Mouse (Mus musculus) spleen, adult 2 months (tissue): ENCODE data around the gene Tcf7l2.

Experiments
- CTCF ChIP-seq: fragments of 200-500 bp; IDR thresholded peaks from 2 replicates; pipeline ENCODE4 v1.5.1; 2011; ENCODE audit warnings: mild to moderate bottlenecking, inconsistent platforms; ENCODE audit not compliant: insufficient read depth, insufficient read length, insufficient replicate concordance; ENCODE audit errors: extremely low read depth
- POLR2A ChIP-seq: fragments of 200-500 bp; IDR thresholded peaks from 2 replicates; pipeline ENCODE4 v1.6.1; 2011; ENCODE audit warnings: low read depth, low read length, inconsistent platforms

- TF ChIP-seq CTCF (no peak), POLR2A (no peak)
These were observed 172.0 kb downstream of the Tcf7l2 start for GRCm38 (mm10) chr19:55913585-55913984.
